Mouse (Mus musculus): ENCODE results near the gene Arhgef25. TPM values are rescaled to one million over a fixed set of nuclear protein-coding genes. Genes with fewer than 3 reads are reported as not detected.

The Arhgef25 gene
- polyA plus RNA-seq, 1 experiment = 31.8 TPM

DNA sequence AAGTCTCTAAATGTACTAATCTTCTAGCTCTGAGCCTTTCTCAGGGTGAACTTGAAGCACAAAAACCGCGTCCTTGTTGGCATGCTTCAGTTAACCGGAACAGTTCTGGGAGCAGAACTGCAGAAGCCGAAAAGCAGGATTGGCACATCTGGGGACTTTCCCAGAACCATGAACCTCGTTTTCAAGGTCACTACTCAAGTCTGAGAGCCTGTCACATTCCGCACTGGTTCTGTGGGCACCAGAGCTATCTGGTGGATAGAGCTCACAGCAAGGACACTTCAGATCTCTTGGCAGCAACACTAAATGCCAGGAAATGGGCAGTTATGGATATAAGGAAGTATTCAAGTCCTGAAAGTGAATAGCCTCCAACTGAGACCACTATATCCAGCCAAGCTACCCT lies 42.7 kb downstream of the Arhgef25 start:
- Histone ChIP-seq H3K79me2 (ENCODE audit: control insufficient read depth, insufficient read depth) (no peaks in the 10 kb centered on the region), H3K36me3 (ENCODE audit: control insufficient read depth, insufficient read depth) (no peaks in the 10 kb centered on the region), H3K27me3 (ENCODE audit: control insufficient read depth, insufficient read depth, insufficient read length) (no peaks in the 10 kb centered on the region), H3K79me3 (ENCODE audit: low read depth) (no peaks in the 10 kb centered on the region), H3K4me3 (ENCODE audit: insufficient read depth, poor library complexity, severe bottlenecking) (no peak overlapping the region), H3ac (ENCODE audit: control insufficient read depth, insufficient read length, low read depth) (no peak overlapping the region)
- TF ChIP-seq FOSL1 (IDR thresholded peaks at IDR 0.05; ENCODE audit: insufficient read depth, low read length, poor library complexity, severe bottlenecking) = no peak
- no peak for TF ChIP-seq MYOD1 (IDR thresholded peaks at IDR 0.05; ENCODE audit: control insufficient read depth, insufficient read length, low read depth)
- TF ChIP-seq CTCF (IDR thresholded peaks at IDR 0.05; ENCODE audit: control insufficient read depth, insufficient read depth, insufficient read length) = no peak

DNA sequence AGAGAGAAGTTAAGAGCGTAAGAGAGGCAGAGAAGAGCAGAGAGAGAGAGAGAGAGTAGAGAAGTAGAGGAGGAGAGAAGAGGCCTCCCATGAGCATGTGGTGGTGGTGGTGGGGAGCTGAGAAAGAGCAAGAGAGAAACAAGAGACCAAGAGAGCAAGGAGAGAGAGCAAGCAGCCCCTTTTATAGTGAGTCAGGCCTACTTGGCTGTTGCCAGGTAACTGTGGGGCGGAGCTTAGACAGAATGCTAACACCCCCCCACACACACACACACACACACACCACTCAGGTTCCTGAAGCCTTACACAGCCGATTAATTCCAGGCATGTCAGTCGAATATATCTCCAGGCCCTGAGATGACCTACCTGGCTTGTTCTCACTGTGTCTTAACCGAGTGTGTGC lies 44.6 kb downstream of the Arhgef25 start:
- no peaks in the 10 kb centered on the region for H3K27me3 ChIP-seq (ENCODE audit: control insufficient read depth, insufficient read depth, insufficient read length)
- H3ac ChIP-seq (ENCODE audit: control insufficient read depth, insufficient read length, low read depth) = no peak overlapping the region
- no peak overlapping the region for H3K4me3 ChIP-seq (ENCODE audit: insufficient read depth, poor library complexity, severe bottlenecking)
- no peaks in the 10 kb centered on the region for H3K36me3 ChIP-seq (ENCODE audit: control insufficient read depth, insufficient read depth)
- no peaks in the 10 kb centered on the region for H3K79me2 ChIP-seq (ENCODE audit: control insufficient read depth, insufficient read depth)
- TF ChIP-seq MYOG (IDR thresholded peaks at IDR 0.05; ENCODE audit: control insufficient read depth, extremely low read depth, insufficient read length) = no peak
- TF ChIP-seq MAX (IDR thresholded peaks at IDR 0.05) = no peak
- TF ChIP-seq MYOD1 (IDR thresholded peaks at IDR 0.05; ENCODE audit: control insufficient read depth, insufficient read length, low read depth) = no peak
- no peak for TF ChIP-seq FOSL1 (IDR thresholded peaks at IDR 0.05; ENCODE audit: insufficient read depth, low read length, poor library complexity, severe bottlenecking)
- no peak for TF ChIP-seq CEBPB (IDR thresholded peaks at IDR 0.05; ENCODE audit: low read depth)
- no peak for TF ChIP-seq CTCF (IDR thresholded peaks at IDR 0.05; ENCODE audit: control insufficient read depth, insufficient read depth, insufficient read length)
- no peak for TF ChIP-seq USF1 (IDR thresholded peaks at IDR 0.05; ENCODE audit: low read depth)
- H3K79me3 ChIP-seq (ENCODE audit: low read depth) = no peaks in the 10 kb centered on the region

DNA sequence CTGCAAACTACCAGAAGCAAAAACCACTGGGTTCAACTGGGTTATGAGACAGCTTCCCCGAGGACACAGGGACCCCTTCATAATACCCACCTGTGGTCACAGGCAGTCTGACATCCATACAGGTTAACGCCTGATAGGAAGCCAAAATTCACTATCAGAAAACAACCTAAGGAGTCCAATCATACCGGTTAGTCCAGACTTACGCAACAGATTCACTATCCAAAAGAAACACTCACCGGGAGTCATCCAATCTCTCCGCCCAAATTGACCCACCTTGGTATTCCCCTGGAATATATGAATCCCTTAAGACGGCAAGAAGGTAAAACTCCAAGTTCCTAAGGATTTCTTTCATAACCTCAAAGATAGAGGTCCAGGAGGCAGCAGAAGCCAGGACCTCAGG lies 45.3 kb downstream of the Arhgef25 start:
- no peak overlapping the region for H3K4me3 ChIP-seq (ENCODE audit: insufficient read depth, poor library complexity, severe bottlenecking)
- no peak for TF ChIP-seq CTCF (IDR thresholded peaks at IDR 0.05; ENCODE audit: control insufficient read depth, insufficient read depth, insufficient read length)
- no peak for TF ChIP-seq FOSL1 (IDR thresholded peaks at IDR 0.05; ENCODE audit: insufficient read depth, low read length, poor library complexity, severe bottlenecking)
- no peak for TF ChIP-seq MYOG (IDR thresholded peaks at IDR 0.05; ENCODE audit: control insufficient read depth, extremely low read depth, insufficient read length)
- TF ChIP-seq USF1 (IDR thresholded peaks at IDR 0.05; ENCODE audit: low read depth) = no peak
- TF ChIP-seq MYOD1 (IDR thresholded peaks at IDR 0.05; ENCODE audit: control insufficient read depth, insufficient read length, low read depth) = no peak
- TF ChIP-seq MAX (IDR thresholded peaks at IDR 0.05) = no peak
- TF ChIP-seq CEBPB (IDR thresholded peaks at IDR 0.05; ENCODE audit: low read depth) = no peak
- H3K79me2 ChIP-seq (ENCODE audit: control insufficient read depth, insufficient read depth) = no peaks in the 10 kb centered on the region
- no peaks in the 10 kb centered on the region for H3K79me3 ChIP-seq (ENCODE audit: low read depth)
- no peaks in the 10 kb centered on the region for H3K36me3 ChIP-seq (ENCODE audit: control insufficient read depth, insufficient read depth)
- H3ac ChIP-seq (ENCODE audit: control insufficient read depth, insufficient read length, low read depth) = no peak overlapping the region
- no peaks in the 10 kb centered on the region for H3K27me3 ChIP-seq (ENCODE audit: control insufficient read depth, insufficient read depth, insufficient read length)

DNA sequence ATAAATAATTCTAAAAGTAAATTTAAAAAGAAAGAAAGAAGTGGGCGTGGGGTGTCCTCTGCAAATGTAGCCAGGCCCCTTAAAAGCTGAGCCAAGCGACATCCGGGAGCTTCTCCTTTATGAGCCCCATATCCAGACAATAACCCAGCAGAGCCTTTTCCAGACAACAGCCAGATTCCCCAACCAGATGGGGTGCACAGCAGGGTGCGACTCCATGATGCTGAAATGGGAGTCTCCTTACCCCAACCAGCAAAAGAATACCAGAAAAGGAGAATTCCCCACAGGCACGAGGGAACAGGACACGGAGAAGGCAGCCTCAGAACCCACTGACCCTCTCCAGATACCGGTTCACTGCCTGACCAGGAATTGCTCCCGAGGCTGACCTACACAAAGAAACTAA lies 46.7 kb downstream of the Arhgef25 start:
- no peaks in the 10 kb centered on the region for H3K27me3 ChIP-seq (ENCODE audit: control insufficient read depth, insufficient read depth, insufficient read length)
- no peaks in the 10 kb centered on the region for H3K79me2 ChIP-seq (ENCODE audit: control insufficient read depth, insufficient read depth)
- H3ac ChIP-seq (ENCODE audit: control insufficient read depth, insufficient read length, low read depth) = no peak overlapping the region
- H3K79me3 ChIP-seq (ENCODE audit: low read depth) = no peaks in the 10 kb centered on the region
- H3K36me3 ChIP-seq (ENCODE audit: control insufficient read depth, insufficient read depth) = no peaks in the 10 kb centered on the region
- H3K4me3 ChIP-seq (ENCODE audit: insufficient read depth, poor library complexity, severe bottlenecking) = no peak overlapping the region
- TF ChIP-seq MYOD1 (IDR thresholded peaks at IDR 0.05; ENCODE audit: control insufficient read depth, insufficient read length, low read depth) (no peak), MYOG (IDR thresholded peaks at IDR 0.05; ENCODE audit: control insufficient read depth, extremely low read depth, insufficient read length) (no peak), CTCF (IDR thresholded peaks at IDR 0.05; ENCODE audit: control insufficient read depth, insufficient read depth, insufficient read length) (no peak), CEBPB (IDR thresholded peaks at IDR 0.05; ENCODE audit: low read depth) (no peak), FOSL1 (IDR thresholded peaks at IDR 0.05; ENCODE audit: insufficient read depth, low read length, poor library complexity, severe bottlenecking) (no peak), USF1 (IDR thresholded peaks at IDR 0.05; ENCODE audit: low read depth) (no peak), MAX (IDR thresholded peaks at IDR 0.05) (no peak)

DNA sequence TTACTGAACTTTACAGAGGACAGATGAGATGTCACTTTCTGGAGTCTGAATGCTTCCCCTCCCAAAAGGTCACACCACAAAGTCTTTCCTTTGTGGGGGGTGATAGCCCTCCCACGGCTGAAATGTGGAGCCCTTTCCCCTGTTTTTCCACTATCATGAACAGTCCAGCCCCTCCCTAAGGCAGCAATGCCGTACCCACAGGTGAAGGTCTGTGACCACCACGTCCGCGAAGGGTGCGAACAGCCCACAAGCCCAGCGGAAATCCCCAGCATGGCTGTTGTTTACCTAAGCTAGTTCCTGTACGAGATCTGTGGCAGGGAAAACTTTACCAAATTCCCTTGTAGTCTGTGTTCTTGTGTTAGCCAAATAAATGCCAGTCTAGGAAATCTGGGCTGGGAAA lies 48.4 kb downstream of the Arhgef25 start:
- Histone ChIP-seq H3K79me2 (ENCODE audit: control insufficient read depth, insufficient read depth) (no peaks in the 10 kb centered on the region), H3ac (ENCODE audit: control insufficient read depth, insufficient read length, low read depth) (no peak overlapping the region), H3K4me3 (ENCODE audit: insufficient read depth, poor library complexity, severe bottlenecking) (no peak overlapping the region), H3K36me3 (ENCODE audit: control insufficient read depth, insufficient read depth) (no peaks in the 10 kb centered on the region), H3K27me3 (ENCODE audit: control insufficient read depth, insufficient read depth, insufficient read length) (no peaks in the 10 kb centered on the region), H3K79me3 (ENCODE audit: low read depth) (no peaks in the 10 kb centered on the region)
- TF ChIP-seq MYOD1 (IDR thresholded peaks at IDR 0.05; ENCODE audit: control insufficient read depth, insufficient read length, low read depth) = no peak
- no peak for TF ChIP-seq MYOG (IDR thresholded peaks at IDR 0.05; ENCODE audit: control insufficient read depth, extremely low read depth, insufficient read length)
- no peak for TF ChIP-seq FOSL1 (IDR thresholded peaks at IDR 0.05; ENCODE audit: insufficient read depth, low read length, poor library complexity, severe bottlenecking)
- no peak for TF ChIP-seq CTCF (IDR thresholded peaks at IDR 0.05; ENCODE audit: control insufficient read depth, insufficient read depth, insufficient read length)
- no peak for TF ChIP-seq CEBPB (IDR thresholded peaks at IDR 0.05; ENCODE audit: low read depth)
- TF ChIP-seq MAX (IDR thresholded peaks at IDR 0.05) = no peak
- TF ChIP-seq USF1 (IDR thresholded peaks at IDR 0.05; ENCODE audit: low read depth) = no peak

DNA sequence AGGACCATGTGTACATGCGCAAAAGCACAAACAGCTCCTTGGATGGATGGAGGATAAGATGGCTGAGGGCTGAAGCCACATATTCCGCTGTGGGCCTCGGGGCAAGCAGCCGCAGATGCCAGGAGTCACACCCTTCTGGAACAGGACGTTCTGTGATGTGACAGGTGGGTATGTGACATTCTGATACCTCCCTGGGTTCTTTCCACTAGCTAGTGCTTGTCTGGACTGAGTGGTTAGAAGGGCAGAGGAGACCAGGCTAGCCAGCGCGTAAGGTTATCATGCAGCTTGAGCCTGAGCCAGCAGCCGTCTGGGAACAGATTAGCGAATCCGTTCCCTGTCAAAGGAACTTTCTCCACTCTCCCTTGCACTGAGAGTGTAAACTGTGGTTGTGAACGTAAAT lies 48.9 kb downstream of the Arhgef25 start:
- H3ac ChIP-seq (ENCODE audit: control insufficient read depth, insufficient read length, low read depth) = no peak overlapping the region
- H3K36me3 ChIP-seq (ENCODE audit: control insufficient read depth, insufficient read depth) = no peaks in the 10 kb centered on the region
- no peaks in the 10 kb centered on the region for H3K79me2 ChIP-seq (ENCODE audit: control insufficient read depth, insufficient read depth)
- no peaks in the 10 kb centered on the region for H3K79me3 ChIP-seq (ENCODE audit: low read depth)
- TF ChIP-seq USF1 (IDR thresholded peaks at IDR 0.05; ENCODE audit: low read depth) (no peak), CEBPB (IDR thresholded peaks at IDR 0.05; ENCODE audit: low read depth) (no peak), MYOG (IDR thresholded peaks at IDR 0.05; ENCODE audit: control insufficient read depth, extremely low read depth, insufficient read length) (no peak), CTCF (IDR thresholded peaks at IDR 0.05; ENCODE audit: control insufficient read depth, insufficient read depth, insufficient read length) (no peak), FOSL1 (IDR thresholded peaks at IDR 0.05; ENCODE audit: insufficient read depth, low read length, poor library complexity, severe bottlenecking) (no peak), MAX (IDR thresholded peaks at IDR 0.05) (no peak), MYOD1 (IDR thresholded peaks at IDR 0.05; ENCODE audit: control insufficient read depth, insufficient read length, low read depth) (no peak)
- no peak overlapping the region for H3K4me3 ChIP-seq (ENCODE audit: insufficient read depth, poor library complexity, severe bottlenecking)
- H3K27me3 ChIP-seq (ENCODE audit: control insufficient read depth, insufficient read depth, insufficient read length) = no peaks in the 10 kb centered on the region
